ENCODE assay signal across 22 mouse cellular contexts in genomic region chr4:33486050-33486449, GRCm38 (mm10).
DNase-seq lines count a peak whose midpoint lies in the region; ATAC-seq and TF ChIP-seq lines count a peak whose summit lies in the region.
"Had no signal": no experiment of that assay in that cellular context is flagged by ENCODE, and none has a peak within 500 bp of the region (broad histone marks: within the 10 kb centered on the region; RNA-seq: fewer than 3 reads in every experiment).

No protein-coding gene starts in this region.

- no peak overlapping the region for H3K9ac ChIP-seq in liver, embryonic 13.5 days
- H3K9ac ChIP-seq in liver, postnatal 0 days (replicated peaks) = no peak overlapping the region
- H3K9ac ChIP-seq in liver, embryonic 14.5 days (replicated peaks) = no peak overlapping the region
- H3K9ac ChIP-seq in liver, embryonic 12.5 days = no peak overlapping the region
- H3K9ac ChIP-seq in liver, embryonic 15.5 days = no peak overlapping the region
- H3K9ac ChIP-seq in liver, embryonic 16.5 days (ENCODE audit: low read depth, low read length) = no peak overlapping the region
- H3K9ac ChIP-seq in liver, embryonic 11.5 days (ENCODE audit: low read depth, low read length) = no peak overlapping the region

- H3K4me3 ChIP-seq in liver, embryonic 13.5 days (replicated peaks) = no peak overlapping the region
- H3K4me3 ChIP-seq in liver, postnatal 0 days (ENCODE audit: low read depth, low read length) = no peak overlapping the region
- no peak overlapping the region for H3K4me3 ChIP-seq in liver, embryonic 14.5 days (ENCODE audit: insufficient read depth in 1 of 2, low read depth in 2 of 2, low read length in 2 of 2)
- H3K4me3 ChIP-seq in liver, embryonic 12.5 days = no peak overlapping the region
- H3K4me3 ChIP-seq in liver, embryonic 15.5 days (replicated peaks) = no peak overlapping the region
- H3K4me3 ChIP-seq in liver, embryonic 16.5 days (ENCODE audit: low read depth, low read length) = no peak overlapping the region
- no peak overlapping the region for H3K4me3 ChIP-seq in liver, embryonic 11.5 days (ENCODE audit: low read depth, low read length)

- no peak for TF ChIP-seq EP300 in liver, postnatal 0 days (IDR thresholded peaks at IDR 0.05; ENCODE audit: low read depth)
- TF ChIP-seq EP300 in liver, embryonic 14.5 days (IDR thresholded peaks at IDR 0.05; ENCODE audit: low read depth) = 0 out of 2 replicates have a peak, but pooled peaks have one; percentile 9

- no peaks in the 10 kb centered on the region for H3K9me3 ChIP-seq in liver, embryonic 13.5 days (replicated peaks)
- H3K9me3 ChIP-seq in liver, postnatal 0 days (ENCODE audit: low read length) = no peaks in the 10 kb centered on the region
- no peaks in the 10 kb centered on the region for H3K9me3 ChIP-seq in liver, embryonic 14.5 days (ENCODE audit: control insufficient read depth, low read length)
- no peaks in the 10 kb centered on the region for H3K9me3 ChIP-seq in liver, embryonic 12.5 days (replicated peaks)
- no peaks in the 10 kb centered on the region for H3K9me3 ChIP-seq in liver, embryonic 15.5 days (replicated peaks)
- no peaks in the 10 kb centered on the region for H3K9me3 ChIP-seq in liver, embryonic 16.5 days (replicated peaks; ENCODE audit: control insufficient read depth, low read length)
- H3K9me3 ChIP-seq in liver, embryonic 11.5 days (ENCODE audit: control insufficient read depth, low read length) = no peaks in the 10 kb centered on the region
- H3K9me3 ChIP-seq: G1E had no signal

- no peaks in the 10 kb centered on the region for H3K27me3 ChIP-seq in liver, embryonic 13.5 days
- H3K27me3 ChIP-seq in liver, postnatal 0 days (ENCODE audit: insufficient read depth, low read length) = no peaks in the 10 kb centered on the region
- no peaks in the 10 kb centered on the region for H3K27me3 ChIP-seq in liver, embryonic 14.5 days (ENCODE audit: control insufficient read depth, insufficient read depth, low read length)
- H3K27me3 ChIP-seq in liver, embryonic 12.5 days (replicated peaks) = no peaks in the 10 kb centered on the region
- H3K27me3 ChIP-seq in liver, embryonic 15.5 days = no peaks in the 10 kb centered on the region
- no peaks in the 10 kb centered on the region for H3K27me3 ChIP-seq in liver, embryonic 16.5 days (ENCODE audit: control insufficient read depth, insufficient read depth, low read depth, low read length)
- no peaks in the 10 kb centered on the region for H3K27me3 ChIP-seq in liver, embryonic 11.5 days (replicated peaks; ENCODE audit: control insufficient read depth, insufficient read depth, low read length)
- H3K27me3 ChIP-seq: CH12.LX, Patski had no signal

- no peak overlapping the region for H3K4me2 ChIP-seq in liver, embryonic 13.5 days
- H3K4me2 ChIP-seq in liver, postnatal 0 days (ENCODE audit: low read depth, low read length) = no peak overlapping the region
- no peak overlapping the region for H3K4me2 ChIP-seq in liver, embryonic 14.5 days (ENCODE audit: low read depth)
- H3K4me2 ChIP-seq in liver, embryonic 12.5 days = no peak overlapping the region
- no peak overlapping the region for H3K4me2 ChIP-seq in liver, embryonic 15.5 days
- no peak overlapping the region for H3K4me2 ChIP-seq in liver, embryonic 16.5 days (ENCODE audit: low read depth, low read length)
- no peak overlapping the region for H3K4me2 ChIP-seq in liver, embryonic 11.5 days

- H3K27ac ChIP-seq in liver, embryonic 13.5 days = 0 out of 2 replicates have a peak overlapping the region, but pooled peaks have one; percentile 29
- H3K27ac ChIP-seq in liver, postnatal 0 days (ENCODE audit: low read depth) = no peak overlapping the region
- no peak overlapping the region; the same call in 1 of the 2 replicates for H3K27ac ChIP-seq in liver, embryonic 14.5 days
- H3K27ac ChIP-seq in liver, embryonic 12.5 days = no peak overlapping the region
- 0 out of 2 replicates have a peak overlapping the region, but pooled peaks have one; percentile 11 for H3K27ac ChIP-seq in liver, embryonic 15.5 days (replicated peaks)
- H3K27ac ChIP-seq in liver, embryonic 16.5 days (ENCODE audit: low read length) = no peak overlapping the region
- H3K27ac ChIP-seq in liver, embryonic 11.5 days (ENCODE audit: low read depth, low read length) = no peak overlapping the region

- 22% methylated on average over 1 of the region's 1 CpGs for WGBS in liver, embryonic 13.5 days (ENCODE audit: insufficient replicate concordance)
- 49% methylated on average over 1 of the region's 1 CpGs for WGBS in liver, postnatal 0 days (ENCODE audit: insufficient replicate concordance)
- WGBS in liver, embryonic 14.5 days (ENCODE audit: insufficient replicate concordance) = 31% methylated on average over 1 of the region's 1 CpGs
- 57% methylated on average over 1 of the region's 1 CpGs for WGBS in liver, embryonic 12.5 days (ENCODE audit: insufficient replicate concordance)
- WGBS in liver, embryonic 15.5 days (ENCODE audit: insufficient replicate concordance) = 38% methylated on average over 1 of the region's 1 CpGs
- 36% methylated on average over 1 of the region's 1 CpGs for WGBS in liver, embryonic 16.5 days (ENCODE audit: insufficient replicate concordance)
- WGBS in liver, embryonic 11.5 days = 60% methylated on average over 1 of the region's 1 CpGs

- H3K36me3 ChIP-seq in liver, embryonic 13.5 days = no peaks in the 10 kb centered on the region
- no peaks in the 10 kb centered on the region for H3K36me3 ChIP-seq in liver, postnatal 0 days (replicated peaks; ENCODE audit: insufficient read depth, low read length)
- H3K36me3 ChIP-seq in liver, embryonic 14.5 days (replicated peaks; ENCODE audit: control insufficient read depth, insufficient read depth, low read depth) = no peaks in the 10 kb centered on the region
- H3K36me3 ChIP-seq in liver, embryonic 12.5 days = no peaks in the 10 kb centered on the region
- H3K36me3 ChIP-seq in liver, embryonic 15.5 days (replicated peaks) = no peaks in the 10 kb centered on the region
- H3K36me3 ChIP-seq in liver, embryonic 16.5 days (ENCODE audit: control insufficient read depth, insufficient read depth) = no peaks in the 10 kb centered on the region
- H3K36me3 ChIP-seq in liver, embryonic 11.5 days (ENCODE audit: control insufficient read depth, insufficient read depth, low read length) = no peaks in the 10 kb centered on the region

- ATAC-seq in liver, embryonic 13.5 days (ENCODE audit: low read depth) = peak; percentile 59; the same call in 1 of the 2 replicates
- ATAC-seq in liver, postnatal 0 days = no peak
- peak; percentile 28; the same call in 1 of the 2 replicates for ATAC-seq in liver, embryonic 14.5 days (ENCODE audit: insufficient read depth)
- ATAC-seq in liver, embryonic 12.5 days = no peak; the same call in 1 of the 2 replicates
- no peak for ATAC-seq in liver, embryonic 15.5 days (ENCODE audit: insufficient read depth)
- peak; percentile 62 for ATAC-seq in liver, embryonic 16.5 days (ENCODE audit: low read depth)
- ATAC-seq in liver, embryonic 11.5 days (replicated peaks; ENCODE audit: low FRiP score) = no peak
- ATAC-seq: activated CD4-positive, CD25-positive, alpha-beta regulatory T cell, adult 4 months; CD4-positive, CD25-positive, alpha-beta regulatory T cell, adult 4 months; Patski had no signal

- no peak for TF ChIP-seq CTCF in liver, postnatal 0 days (IDR thresholded peaks at IDR 0.05; ENCODE audit: low read depth)
- TF ChIP-seq CTCF in liver, embryonic 14.5 days (IDR thresholded peaks at IDR 0.05; ENCODE audit: low read depth) = no peak

- DNase-seq in liver, embryonic 13.5 days = no peak
- DNase-seq in liver, postnatal 0 days = no peak
- no peak for DNase-seq in liver, embryonic 14.5 days (ENCODE audit: low read depth in 3 of 3, low spot score in 3 of 3)
- no peak for DNase-seq in liver
- DNase-seq in liver, embryonic 11.5 days (ENCODE audit: low spot score) = no peak
- DNase-seq: adrenal gland, adult 2 months; adrenal gland, adult 8-10 months; adrenal gland, postnatal 10 days; adrenal gland, postnatal 14 days; adrenal gland, postnatal 25 days; adrenal gland, postnatal 36 days; B cell, adult 2 months; cerebellum, adult 11 months; cerebellum, adult 11-12 months had no signal

- peaks cover 12% of the 10 kb centered on the region for H3K4me1 ChIP-seq in liver, embryonic 13.5 days (replicated peaks)
- H3K4me1 ChIP-seq in liver, postnatal 0 days (ENCODE audit: insufficient read depth) = peaks cover 10% of the 10 kb centered on the region
- peaks cover 5 to 9% of the 10 kb centered on the region in 2 experiments for H3K4me1 ChIP-seq in liver, embryonic 14.5 days (replicated peaks; ENCODE audit: control insufficient read depth in 2 of 2, insufficient read depth in 2 of 2, low read length in 1 of 2)
- peaks cover 17% of the 10 kb centered on the region for H3K4me1 ChIP-seq in liver, embryonic 12.5 days
- H3K4me1 ChIP-seq in liver, embryonic 15.5 days (replicated peaks) = peaks cover 15% of the 10 kb centered on the region
- H3K4me1 ChIP-seq in liver, embryonic 16.5 days (ENCODE audit: control insufficient read depth, low read depth, low read length) = peaks cover 5% of the 10 kb centered on the region
- H3K4me1 ChIP-seq in liver, embryonic 11.5 days (replicated peaks; ENCODE audit: control insufficient read depth, insufficient read depth, low read length) = no peaks in the 10 kb centered on the region

Comparison
In these comparisons a context has a peak if more than half of its experiments do, and no peak if none do; other contexts are left out.
1. ATAC-seq: peak in liver, embryonic 13.5 days (single experiment), liver, embryonic 14.5 days (single experiment) and liver, embryonic 16.5 days (single experiment); none in liver, postnatal 0 days (single experiment), liver, embryonic 12.5 days (single experiment), liver, embryonic 15.5 days (single experiment) and liver, embryonic 11.5 days (single experiment).
2. H3K27ac ChIP-seq: peak in liver, embryonic 13.5 days (single experiment) and liver, embryonic 15.5 days (single experiment); none in liver, postnatal 0 days (single experiment), liver, embryonic 14.5 days (single experiment), liver, embryonic 12.5 days (single experiment), liver, embryonic 16.5 days (single experiment) and liver, embryonic 11.5 days (single experiment).